Comparison of ENCODE assay signal across 29 mouse cellular contexts in the genomic region with DNA sequence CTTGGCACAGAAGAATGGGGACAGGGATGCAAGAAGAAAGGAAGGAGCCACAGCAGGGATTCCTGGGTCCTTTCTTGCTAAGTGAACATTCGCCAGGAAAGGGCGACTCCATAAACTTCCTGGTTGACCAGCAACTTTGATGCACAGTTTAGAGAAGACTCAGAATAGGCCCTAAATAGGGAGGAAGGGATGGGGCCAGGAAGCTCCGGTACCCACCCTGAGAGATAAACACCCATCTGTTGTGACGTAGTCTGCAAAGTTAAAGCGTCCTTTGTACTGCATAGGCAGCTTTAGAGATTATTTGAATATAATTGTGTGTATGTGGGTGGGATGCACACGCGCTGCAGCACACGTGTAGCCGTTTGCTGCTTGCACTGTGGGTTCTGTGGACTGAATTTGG. TPM values are rescaled to one million over a fixed set of nuclear protein-coding genes. Genes with fewer than 3 reads are reported as not detected.
"Had no signal": no experiment of that assay in that cellular context is flagged by ENCODE, and none has a peak within 500 bp of the region (broad histone marks: within the 10 kb centered on the region; RNA-seq: fewer than 3 reads in every experiment).

No protein-coding gene starts in this region.

- H3K27ac ChIP-seq: left cerebral cortex, adult 2 months; limb, embryonic 10.5 days; limb, embryonic 12.5 days; limb, embryonic 13.5 days; limb, embryonic 15.5 days; liver, embryonic 12.5 days; liver, embryonic 13.5 days; liver, embryonic 14.5 days; liver, embryonic 15.5 days; lung, embryonic 15.5 days; macrophage; midbrain, embryonic 10.5 days; midbrain, embryonic 12.5 days; midbrain, embryonic 13.5 days; midbrain, embryonic 15.5 days; neural tube, embryonic 12.5 days had no signal

- H3K9me3 ChIP-seq: limb, embryonic 10.5 days; limb, embryonic 12.5 days; limb, embryonic 13.5 days; limb, embryonic 15.5 days; liver, embryonic 12.5 days; liver, embryonic 13.5 days; liver, embryonic 15.5 days; lung, embryonic 15.5 days; megakaryocyte, embryonic 14.5 days; midbrain, embryonic 10.5 days; midbrain, embryonic 12.5 days; midbrain, embryonic 13.5 days; midbrain, embryonic 15.5 days; neural tube, embryonic 12.5 days had no signal

- H3K27me3 ChIP-seq: limb, embryonic 12.5 days; limb, embryonic 13.5 days; limb, embryonic 15.5 days; liver, embryonic 12.5 days; liver, embryonic 13.5 days; liver, embryonic 15.5 days; lung, embryonic 15.5 days; midbrain, embryonic 12.5 days; midbrain, embryonic 13.5 days; midbrain, embryonic 15.5 days; neural tube, embryonic 12.5 days had no signal

- H3K4me1 ChIP-seq: liver, embryonic 12.5 days; megakaryocyte, embryonic 14.5 days; midbrain, embryonic 12.5 days; midbrain, embryonic 13.5 days; midbrain, embryonic 15.5 days; neural tube, embryonic 12.5 days had no signal

- H3K36me3 ChIP-seq: limb, embryonic 15.5 days; liver, embryonic 12.5 days; liver, embryonic 13.5 days; liver, embryonic 15.5 days; lung, embryonic 15.5 days; midbrain, embryonic 10.5 days; midbrain, embryonic 12.5 days; midbrain, embryonic 13.5 days; midbrain, embryonic 15.5 days; neural tube, embryonic 12.5 days had no signal

- DNase-seq: layer of hippocampus, postnatal 36 days; left cerebral cortex, postnatal 4 days; liver; liver, embryonic 13.5 days; liver, postnatal 0 days; lung, adult 2 months; lung, embryonic 14.5 days; lung, postnatal 10 days; lung, postnatal 14 days; lung, postnatal 36 days had no signal

- H3K4me3 ChIP-seq: left cerebral cortex, adult 2 months; limb, embryonic 10.5 days; limb, embryonic 12.5 days; limb, embryonic 13.5 days; limb, embryonic 15.5 days; liver, embryonic 12.5 days; liver, embryonic 13.5 days; liver, embryonic 15.5 days; lung, embryonic 15.5 days; megakaryocyte, embryonic 14.5 days; midbrain, embryonic 10.5 days; midbrain, embryonic 12.5 days; midbrain, embryonic 13.5 days; midbrain, embryonic 15.5 days; myocyte; neural tube, embryonic 12.5 days had no signal

- H3K9ac ChIP-seq: limb, embryonic 12.5 days; limb, embryonic 13.5 days; limb, embryonic 15.5 days; liver, embryonic 12.5 days; liver, embryonic 13.5 days; liver, embryonic 14.5 days; liver, embryonic 15.5 days; liver, postnatal 0 days; lung, embryonic 14.5 days; lung, embryonic 15.5 days; midbrain, embryonic 12.5 days; midbrain, embryonic 13.5 days; midbrain, embryonic 15.5 days; neural tube, embryonic 12.5 days had no signal

- H3K4me2 ChIP-seq: limb, embryonic 12.5 days; limb, embryonic 13.5 days; limb, embryonic 15.5 days; liver, embryonic 11.5 days; liver, embryonic 12.5 days; liver, embryonic 13.5 days; liver, embryonic 15.5 days; lung, embryonic 14.5 days; lung, embryonic 15.5 days; midbrain, embryonic 12.5 days; midbrain, embryonic 13.5 days; midbrain, embryonic 15.5 days; neural tube, embryonic 12.5 days had no signal

- ATAC-seq: liver, embryonic 12.5 days; liver, postnatal 0 days; midbrain, embryonic 13.5 days; midbrain, embryonic 15.5 days had no signal

RNA-seq across cellular contexts. Expression of a gene that starts 5.2 kb away (rescaled TPM):
- polyA plus RNA-seq: liver, embryonic 11.5 days; midbrain, embryonic 12.5 days; midbrain, embryonic 13.5 days; midbrain, embryonic 15.5 days; midbrain, embryonic 16.5 days; myocyte had no signal
